Mouse (Mus musculus) lung, adult 18-20 months (tissue): ENCODE measurements at regions not wholly inside any gene's neighbourhood (a gene's known extent, or its start where the extent isn't known, plus 50 kb on each side); places are given as distances from the start of the nearest gene placed in this dataset.

Experiments used
- DNase-seq, 2 experiments: peaks; one replicate each; pipeline ENCODE4 v3.0.0; 2022; ENCODE audit warnings: mixed read lengths in 2 of 2

- DNase-seq = peak; percentile 44 to 52
Observed at GRCm38 (mm10) chr10:37260791-37261488, 122.2 kb upstream of the Marcks start.

GRCm38 (mm10) chr10:37259186-37259585 lies 120.5 kb upstream of the Marcks start:
- no peak for DNase-seq

GRCm38 (mm10) chr10:37257544-37257943 lies 118.8 kb upstream of the Marcks start:
- peak in 1 of 2 experiments; percentile 23 for DNase-seq

GRCm38 (mm10) chr10:37250934-37251521 lies 112.3 kb upstream of the Marcks start:
- no peak for DNase-seq

GRCm38 (mm10) chr10:37250157-37250556 lies 111.4 kb upstream of the Marcks start:
- DNase-seq = no peak

- DNase-seq = no peak
Observed at GRCm38 (mm10) chr10:37249511-37249910, 110.8 kb upstream of the Marcks start.

- DNase-seq = no peak
Observed at GRCm38 (mm10) chr10:37247121-37247520, 108.4 kb upstream of the Marcks start.

GRCm38 (mm10) chr10:37243136-37243535 lies 104.4 kb upstream of the Marcks start:
- no peak for DNase-seq

GRCm38 (mm10) chr10:37241821-37242263 lies 103.1 kb upstream of the Marcks start:
- no peak for DNase-seq

GRCm38 (mm10) chr10:37240634-37241033 lies 101.9 kb upstream of the Marcks start:
- peak; percentile 42 to 61 for DNase-seq

GRCm38 (mm10) chr10:37240201-37240600 lies 101.5 kb upstream of the Marcks start:
- DNase-seq = no peak

GRCm38 (mm10) chr10:37236001-37236822 lies 97.5 kb upstream of the Marcks start:
- no peak for DNase-seq

- DNase-seq = peak; percentile 37 to 41
Observed at GRCm38 (mm10) chr10:37231936-37232556, 93.3 kb upstream of the Marcks start.

GRCm38 (mm10) chr10:37231159-37231558 lies 92.4 kb upstream of the Marcks start:
- DNase-seq = no peak

- DNase-seq = no peak
Observed at GRCm38 (mm10) chr10:37227889-37228288, 89.2 kb upstream of the Marcks start.

- DNase-seq = no peak
Observed at GRCm38 (mm10) chr10:37221730-37222129, 83.0 kb upstream of the Marcks start.

GRCm38 (mm10) chr10:37220434-37220833 lies 81.7 kb upstream of the Marcks start:
- no peak for DNase-seq

GRCm38 (mm10) chr10:37219936-37220335 lies 81.2 kb upstream of the Marcks start:
- DNase-seq = no peak

- no peak for DNase-seq
Observed at GRCm38 (mm10) chr10:37219381-37219780, 80.7 kb upstream of the Marcks start.

GRCm38 (mm10) chr10:37214656-37215055 lies 75.9 kb upstream of the Marcks start:
- DNase-seq = no peak

- DNase-seq = no peak
Observed at GRCm38 (mm10) chr10:37212350-37213035, 73.8 kb upstream of the Marcks start.

- DNase-seq = no peak
Observed at GRCm38 (mm10) chr10:37211305-37211704, 72.6 kb upstream of the Marcks start.

- no peak for DNase-seq
Observed at GRCm38 (mm10) chr10:37210223-37210622, 71.5 kb upstream of the Marcks start.
